Mouse (Mus musculus) midbrain, embryonic 12.5 days (tissue): ENCODE measurements around the gene Anapc11. TPM values are rescaled to one million over a fixed set of nuclear protein-coding genes. Genes with fewer than 3 reads are reported as not detected.

Source experiments
- ATAC-seq: fragments of 200-750 bp; cut with Nextera tagmentation; 2 replicates; pipeline ENCODE4 v1.8.0; 2017; ENCODE audit warnings: low read depth, moderate TSS enrichment, moderate library complexity; ENCODE audit not compliant: low FRiP score
- H3K27ac ChIP-seq: fragments of 300-500 bp; sonication (generic); replicated peaks from 2 replicates; pipeline ENCODE4 v1.5.1; 2016; ENCODE audit warnings: mild to moderate bottlenecking
- H3K27me3 ChIP-seq: fragments of 300-500 bp; sonication (generic); 2 replicates; pipeline ENCODE4 v1.6.1; 2016; ENCODE audit warnings: mild to moderate bottlenecking
- H3K36me3 ChIP-seq: fragments of 300-500 bp; sonication (generic); 2 replicates; pipeline ENCODE4 v1.6.1; 2016
- H3K4me1 ChIP-seq: fragments of 300-500 bp; sonication (generic); 2 replicates; pipeline ENCODE4 v1.6.1; 2016
- H3K4me2 ChIP-seq: fragments of 300-500 bp; sonication (generic); replicated peaks from 2 replicates; pipeline ENCODE4 v1.6.1; 2016; ENCODE audit warnings: mild to moderate bottlenecking, moderate library complexity
- H3K4me3 ChIP-seq: fragments of 300-500 bp; sonication (generic); 2 replicates; pipeline ENCODE4 v1.5.1; 2016; ENCODE audit warnings: mild to moderate bottlenecking
- H3K9ac ChIP-seq: fragments of 300-500 bp; sonication (generic); replicated peaks from 2 replicates; pipeline ENCODE4 v1.6.1; 2016; ENCODE audit warnings: mild to moderate bottlenecking, moderate library complexity
- H3K9me3 ChIP-seq: fragments of 300-500 bp; sonication (generic); 2 replicates; pipeline ENCODE4 v1.6.1; 2016; ENCODE audit warnings: mild to moderate bottlenecking
- WGBS: fragments of 180-500 bp; shearing (Covaris S2); methylation state at CpG from one replicate; pipeline ENCODE4 v1.1.7; 2016; 5-methylcytosine and 5-hydroxymethylcytosine counted together
- polyA plus RNA-seq: library from polyadenylated mRNA; unstranded; fragments of >200 nt; fragmentation: Nextera tagmentation; extraction: Ambion mirVana; gene quantifications from 2 replicates; pipeline ENCODE4 v1.2.1, GENCODE M21; 2016

The Anapc11 gene
- polyA plus RNA-seq, 1 experiment from 2014 or later, result 165 TPM

DNA sequence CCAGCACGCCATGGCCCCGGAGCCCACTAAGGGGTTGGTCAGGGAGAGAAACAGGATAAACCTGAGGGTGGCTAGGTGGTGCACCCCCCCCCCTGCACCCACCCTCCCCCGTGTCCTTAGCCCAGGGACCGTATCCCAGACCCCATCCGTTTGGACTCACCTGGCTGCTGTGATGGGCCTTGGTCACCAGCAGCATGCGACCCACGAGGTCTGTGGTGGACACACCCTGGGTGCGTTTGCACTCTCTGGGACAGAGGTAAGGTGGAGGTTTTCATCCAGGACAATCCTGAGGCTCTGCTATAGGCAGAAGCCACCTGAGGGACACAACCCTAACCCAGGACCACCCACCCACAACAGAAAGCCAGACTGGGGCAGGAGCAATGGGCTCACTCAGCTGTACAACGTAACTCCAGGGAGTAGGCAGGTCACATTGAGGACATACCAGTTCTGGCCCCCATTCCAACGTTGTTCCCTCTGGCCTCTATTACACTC, 15.3 kb downstream of the Anapc11 start:
- peaks cover 14% of the 10 kb centered on the region for H3K27me3 ChIP-seq
- H3K4me3 ChIP-seq, result no peak overlapping the region
- no peak overlapping the region for H3K4me2 ChIP-seq
- H3K27ac ChIP-seq, result no peak overlapping the region
- H3K9me3 ChIP-seq, result no peaks in the 10 kb centered on the region
- no peak for ATAC-seq
- H3K36me3 ChIP-seq, result peaks cover 65% of the 10 kb centered on the region
- peaks cover 30% of the 10 kb centered on the region for H3K4me1 ChIP-seq
- 88% methylated on average over 10 of the region's 10 CpGs for WGBS
- no peak overlapping the region for H3K9ac ChIP-seq

DNA sequence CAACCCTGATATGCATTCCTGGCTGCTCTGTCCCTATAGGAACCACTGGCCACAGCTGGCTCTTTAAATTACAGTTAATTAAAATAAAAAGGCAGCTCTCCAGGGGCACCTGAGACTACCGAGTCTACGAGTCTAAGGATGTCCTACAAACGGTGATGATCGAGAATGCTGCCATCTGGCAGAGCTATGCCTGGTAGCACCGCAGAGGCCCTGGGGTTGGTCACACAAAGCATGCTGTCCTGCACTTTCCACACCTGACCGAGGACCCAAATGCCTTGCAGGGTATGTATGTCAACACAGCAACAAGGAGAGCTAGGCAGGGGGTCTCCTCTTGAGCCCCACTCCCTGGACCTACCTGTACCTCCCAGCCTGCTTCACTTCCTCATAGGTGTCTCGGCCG, 15.8 kb downstream of the Anapc11 start:
- Histone ChIP-seq H3K4me2 (no peak overlapping the region), H3K9me3 (no peaks in the 10 kb centered on the region), H3K4me1 (peaks cover 26% of the 10 kb centered on the region), H3K27ac (no peak overlapping the region), H3K27me3 (peaks cover 9% of the 10 kb centered on the region), H3K9ac (no peak overlapping the region), H3K36me3 (peaks cover 70% of the 10 kb centered on the region), H3K4me3 (no peak overlapping the region)
- ATAC-seq, result no peak
- WGBS, result 87% methylated on average over 8 of the region's 8 CpGs

DNA sequence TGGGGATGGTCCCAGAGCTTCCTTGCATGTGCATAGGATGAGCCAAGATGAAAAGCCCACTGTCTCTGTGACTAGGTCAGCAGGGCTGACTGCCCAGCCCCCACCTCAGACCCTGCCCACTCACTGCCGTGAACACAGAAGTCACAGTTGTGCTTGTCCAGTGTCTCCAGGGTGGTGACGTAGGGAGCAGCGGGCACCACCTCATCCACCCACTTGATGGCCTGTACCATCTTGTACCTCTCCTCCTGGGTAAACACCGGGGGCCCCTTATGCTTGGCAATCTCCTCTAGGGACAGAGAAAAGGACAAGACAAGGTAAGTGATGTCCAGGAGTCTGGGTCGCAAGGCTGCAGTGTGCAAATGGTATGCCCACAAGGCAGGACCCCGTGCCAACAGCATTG, 16.9 kb downstream of the Anapc11 start:
- Histone ChIP-seq H3K9ac (no peak overlapping the region), H3K4me2 (no peak overlapping the region), H3K9me3 (no peaks in the 10 kb centered on the region), H3K27ac (no peak overlapping the region), H3K4me1 (peaks cover 20% of the 10 kb centered on the region), H3K27me3 (no peaks in the 10 kb centered on the region), H3K4me3 (no peak overlapping the region), H3K36me3 (peaks cover 69% of the 10 kb centered on the region)
- no peak for ATAC-seq
- 95% methylated on average over 6 of the region's 6 CpGs for WGBS

DNA sequence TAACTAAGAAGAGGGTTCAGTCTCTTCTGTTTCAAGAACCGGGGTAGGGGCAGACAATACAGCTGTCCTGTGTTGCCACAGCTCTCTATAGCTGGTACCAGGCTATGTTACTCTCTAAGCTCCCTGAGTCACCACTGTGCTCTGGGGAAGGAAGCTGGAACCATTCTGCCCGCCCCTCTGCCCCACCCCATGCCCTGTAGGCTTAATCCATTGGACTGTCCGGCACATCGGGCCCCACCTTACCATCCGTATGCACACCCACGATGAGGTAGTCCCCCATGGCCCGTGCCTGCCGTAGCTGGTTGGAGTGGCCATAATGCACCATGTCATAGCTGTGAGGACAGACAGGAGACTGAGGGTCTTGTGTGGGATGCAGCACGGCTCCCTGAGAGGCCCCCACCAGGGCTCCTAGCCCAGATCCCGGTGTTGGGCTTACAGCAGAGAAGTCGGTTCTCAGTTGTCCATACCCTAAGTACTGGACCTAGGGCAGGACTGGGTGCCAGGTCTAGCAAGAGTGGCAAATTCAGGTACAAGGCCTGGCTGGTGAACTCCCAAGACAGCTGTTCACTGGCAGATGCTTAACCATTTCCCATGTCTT, 17.5 kb downstream of the Anapc11 start:
- no peak overlapping the region; the same call in 1 of the 2 replicates for H3K27ac ChIP-seq
- H3K4me3 ChIP-seq, result no peak overlapping the region
- peaks cover 69% of the 10 kb centered on the region for H3K36me3 ChIP-seq
- H3K4me2 ChIP-seq, result no peak overlapping the region
- 95% methylated on average over 11 of the region's 11 CpGs for WGBS
- no peak for ATAC-seq
- H3K27me3 ChIP-seq, result no peaks in the 10 kb centered on the region
- no peak overlapping the region for H3K9ac ChIP-seq
- peaks cover 20% of the 10 kb centered on the region for H3K4me1 ChIP-seq
- no peaks in the 10 kb centered on the region for H3K9me3 ChIP-seq

DNA sequence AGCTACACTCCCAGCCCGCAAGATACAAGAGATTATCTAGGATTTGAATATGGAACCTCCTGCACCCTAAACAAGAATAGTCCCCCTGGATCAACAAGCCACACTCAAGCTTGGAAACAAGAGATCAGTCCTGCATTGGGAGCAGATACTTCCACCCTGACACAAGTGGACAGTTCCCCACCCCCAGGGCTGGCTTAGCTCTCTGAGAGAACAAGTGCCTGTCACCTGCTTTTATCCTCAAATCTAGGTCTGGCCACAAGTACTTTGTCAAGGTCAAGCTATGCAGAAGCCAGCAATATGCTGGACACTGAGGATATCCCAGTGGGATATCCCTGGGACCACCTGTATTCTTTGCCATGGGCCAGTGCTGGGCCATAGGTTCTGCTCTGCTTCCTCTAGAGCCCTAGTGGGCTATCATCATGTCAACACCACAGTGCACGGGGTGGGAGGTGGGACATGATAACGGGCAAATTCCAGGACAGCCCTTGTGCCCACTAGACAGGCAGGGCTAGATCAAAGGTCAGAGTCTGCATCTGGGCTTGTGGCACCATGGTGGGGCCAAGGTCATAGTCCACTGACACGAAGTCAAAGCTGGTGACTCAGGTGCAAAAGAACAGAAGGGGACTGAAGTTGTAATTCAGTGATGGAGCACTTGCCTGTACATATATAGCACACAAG, 18.5 kb downstream of the Anapc11 start:
- H3K27me3 ChIP-seq, result no peaks in the 10 kb centered on the region
- WGBS, result 50% methylated on average over 4 of the region's 4 CpGs
- peak overlapping the region; percentile 82 for H3K9ac ChIP-seq
- H3K9me3 ChIP-seq, result no peaks in the 10 kb centered on the region
- ATAC-seq, result no peak
- H3K27ac ChIP-seq, result peak overlapping the region; percentile 77; the same call in 1 of the 2 replicates
- peak overlapping the region; percentile 77 for H3K4me2 ChIP-seq
- peak overlapping the region; percentile 80 for H3K4me3 ChIP-seq
- peaks cover 68% of the 10 kb centered on the region for H3K36me3 ChIP-seq
- peaks cover 20% of the 10 kb centered on the region for H3K4me1 ChIP-seq

DNA sequence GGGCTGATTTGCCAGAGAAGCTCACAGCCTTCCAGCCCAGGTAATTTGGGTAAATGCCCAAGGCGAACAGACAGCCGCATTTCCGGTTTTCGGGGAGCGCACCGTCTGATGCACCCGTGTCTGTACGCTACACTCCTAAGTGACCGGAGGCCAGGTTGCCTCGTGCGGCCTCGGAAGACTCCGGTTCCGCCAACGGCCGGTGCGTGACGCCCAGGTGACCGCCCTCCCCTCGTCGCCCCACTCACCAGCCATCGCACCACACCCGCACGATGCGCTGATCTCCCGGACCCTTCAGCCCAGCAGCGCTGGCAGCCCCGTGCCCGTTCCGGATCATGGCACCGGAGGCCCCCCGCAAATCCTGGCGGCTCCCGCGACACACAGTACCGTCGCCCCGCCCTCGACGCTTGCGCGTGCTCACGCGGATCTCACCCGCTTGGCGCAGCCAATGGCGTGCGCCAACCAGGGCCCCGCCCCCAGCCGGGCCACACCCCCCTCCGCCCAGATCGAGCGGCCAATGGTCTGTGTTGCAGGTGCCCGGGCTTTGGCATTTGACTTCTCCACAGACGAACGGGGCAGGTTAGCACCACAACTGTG, 19.4 kb downstream of the Anapc11 start, which contains the start of gene Pcyt2:
Gene Pcyt2, minus strand, starts transcription at position 418 of the 594 bp plus-strand sequence.
- peaks cover 20% of the 10 kb centered on the region for H3K4me1 ChIP-seq
- peaks cover 66% of the 10 kb centered on the region for H3K36me3 ChIP-seq
- peak within 1 kb of the TSS; percentile 77 for H3K27ac ChIP-seq
- under 1% methylated on average over 56 of the region's 56 CpGs for WGBS
- H3K27me3 ChIP-seq, result no peaks in the 10 kb centered on the region
- peak within 1 kb of the TSS; percentile 77 for H3K4me2 ChIP-seq
- H3K9me3 ChIP-seq, result no peaks in the 10 kb centered on the region
- peak; percentile 95 for ATAC-seq
- peak within 1 kb of the TSS; percentile 82 for H3K9ac ChIP-seq
- H3K4me3 ChIP-seq, result peak within 1 kb of the TSS; percentile 80

DNA sequence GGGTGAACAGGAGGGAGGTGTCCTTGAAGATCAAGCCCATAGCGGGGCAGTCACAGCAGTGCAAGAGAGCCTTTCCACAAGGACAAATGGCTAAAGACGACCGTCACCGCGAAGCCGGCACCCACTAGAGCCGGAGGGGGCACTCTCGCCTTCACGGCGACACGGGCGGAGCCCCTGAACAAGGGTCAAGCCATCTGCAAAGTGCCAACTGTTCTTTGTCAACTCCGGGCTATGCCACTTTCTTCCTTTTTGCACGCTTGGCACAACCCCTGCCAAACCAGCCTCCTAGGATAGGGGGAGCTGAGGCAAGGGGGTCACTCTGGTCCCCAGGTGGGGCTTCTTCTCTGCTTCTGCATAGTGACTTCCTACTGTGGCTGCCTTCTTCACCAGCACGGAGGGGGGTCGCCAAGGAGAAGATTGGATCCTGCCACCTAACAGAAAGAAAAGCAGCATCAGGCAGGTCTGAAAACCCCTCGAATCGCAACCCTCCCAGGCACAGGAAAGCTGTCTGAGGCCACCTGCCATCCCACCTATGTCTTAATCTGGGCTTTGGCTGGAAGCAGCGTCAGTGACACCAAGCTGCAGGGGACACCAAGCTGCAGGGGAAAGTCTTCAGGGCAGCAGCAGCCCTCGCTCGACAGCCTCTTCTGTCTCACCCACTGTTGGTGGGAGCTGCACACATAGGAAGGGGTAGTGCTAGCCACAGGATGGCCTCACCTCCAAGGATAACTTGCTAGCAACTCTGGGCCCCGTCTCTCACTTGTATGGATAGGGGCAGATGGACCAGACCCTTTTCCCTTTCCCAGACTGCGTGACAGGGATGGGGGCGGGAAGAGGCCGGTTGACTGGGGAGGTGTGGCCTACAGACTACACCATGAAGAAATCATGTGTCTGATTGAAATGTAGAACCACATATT, 20.7 kb downstream of the Anapc11 start:
- H3K36me3 ChIP-seq, result peaks cover 53% of the 10 kb centered on the region
- WGBS, result 92% methylated on average over 25 of the region's 25 CpGs
- 0 out of 2 replicates have a peak overlapping the region, but pooled peaks have one; percentile 1 for H3K4me3 ChIP-seq
- H3K9ac ChIP-seq, result no peak overlapping the region
- no peaks in the 10 kb centered on the region for H3K27me3 ChIP-seq
- H3K27ac ChIP-seq, result peak overlapping the region; percentile 77
- H3K4me1 ChIP-seq, result peaks cover 26% of the 10 kb centered on the region
- H3K4me2 ChIP-seq, result no peak overlapping the region
- no peak for ATAC-seq
- H3K9me3 ChIP-seq, result no peaks in the 10 kb centered on the region

DNA sequence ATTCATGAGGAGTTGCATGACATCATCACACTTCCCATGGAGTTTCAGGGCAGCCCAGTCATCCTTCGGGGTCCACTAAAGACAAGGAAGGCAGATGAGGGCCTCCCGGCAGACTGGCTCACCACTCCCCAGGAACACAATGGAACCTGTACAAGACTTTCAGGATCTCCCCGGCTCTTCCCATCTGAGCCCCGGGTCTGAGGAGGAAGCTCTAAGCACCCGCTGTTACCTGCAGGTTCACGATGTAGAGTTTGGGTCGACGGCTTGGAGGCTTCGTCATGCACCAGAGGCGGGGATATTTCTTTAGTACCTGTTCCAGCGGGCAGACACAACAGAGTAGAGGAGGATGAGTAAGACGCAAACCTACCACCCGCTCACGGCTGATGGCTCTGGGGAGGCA, 22.0 kb downstream of the Anapc11 start:
- peaks cover 30% of the 10 kb centered on the region for H3K4me1 ChIP-seq
- no peak overlapping the region for H3K4me3 ChIP-seq
- WGBS, result 94% methylated on average over 14 of the region's 14 CpGs
- peaks cover 45% of the 10 kb centered on the region for H3K36me3 ChIP-seq
- H3K27me3 ChIP-seq, result no peaks in the 10 kb centered on the region
- no peak overlapping the region for H3K9ac ChIP-seq
- H3K9me3 ChIP-seq, result no peaks in the 10 kb centered on the region
- no peak overlapping the region for H3K4me2 ChIP-seq
- no peak for ATAC-seq
- H3K27ac ChIP-seq, result no peak overlapping the region

DNA sequence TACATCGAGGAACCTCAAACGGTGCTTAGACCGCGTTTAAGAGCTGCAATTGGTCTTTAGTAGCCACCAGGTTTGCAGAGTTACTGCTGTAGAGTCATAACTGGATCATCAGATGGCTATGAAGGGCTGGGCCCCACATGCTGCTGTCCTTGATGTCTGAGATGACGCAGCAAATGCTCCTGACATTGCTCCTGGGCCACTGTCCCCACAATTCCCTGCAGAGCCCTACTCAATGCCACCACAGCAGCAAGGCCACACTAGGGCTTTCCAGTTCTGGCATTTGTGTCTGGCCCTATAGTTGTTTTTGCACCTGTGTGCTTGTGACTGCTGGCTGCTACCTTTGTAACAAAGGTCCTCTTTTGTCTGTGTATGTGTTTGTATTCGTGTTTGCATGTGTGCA, 24.6 kb downstream of the Anapc11 start:
- WGBS, result 91% methylated on average over 6 of the region's 6 CpGs
- no peak overlapping the region for H3K4me3 ChIP-seq

DNA sequence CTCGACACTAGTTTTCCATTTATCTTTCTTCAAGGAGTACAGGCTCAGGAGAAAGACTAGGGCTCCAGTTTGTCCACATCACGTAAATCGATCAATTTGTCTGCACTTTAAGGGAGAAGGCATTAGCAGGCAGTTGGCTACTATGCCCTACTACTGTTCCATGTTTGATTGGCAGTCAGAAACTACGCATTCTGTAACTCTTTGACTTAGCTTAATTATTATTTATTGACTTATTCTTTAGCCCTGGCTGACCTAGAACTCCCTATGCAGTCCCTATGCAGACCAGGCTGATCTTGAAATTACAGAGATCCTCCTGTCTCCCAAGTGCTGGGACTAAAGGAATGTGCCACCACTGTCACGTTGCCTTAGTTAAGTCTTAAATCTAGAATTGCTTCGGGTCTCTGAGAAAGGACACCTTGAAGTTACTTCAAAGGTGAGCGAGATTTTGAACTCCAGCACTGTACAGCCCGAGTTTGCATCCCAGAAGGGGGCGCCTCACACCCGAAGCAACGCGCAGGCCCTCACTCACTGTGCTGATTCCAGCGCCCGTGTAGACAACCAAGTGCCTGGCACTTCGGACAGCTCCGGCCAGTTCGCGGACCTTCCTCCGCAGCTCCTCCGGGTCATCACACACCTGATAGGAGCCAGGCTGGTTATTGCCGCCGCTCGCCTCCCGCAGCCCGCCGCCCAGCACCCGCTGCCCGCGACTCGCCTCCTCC, 25.9 kb downstream of the Anapc11 start:
- Histone ChIP-seq H3K9me3 (no peaks in the 10 kb centered on the region), H3K27me3 (no peaks in the 10 kb centered on the region), H3K27ac (peak overlapping the region; percentile 78), H3K9ac (peak overlapping the region; percentile 84), H3K4me2 (peak overlapping the region; percentile 100), H3K4me1 (peaks cover 20% of the 10 kb centered on the region), H3K36me3 (peaks cover 44% of the 10 kb centered on the region), H3K4me3 (peak overlapping the region; percentile 99)
- ATAC-seq, result peak; percentile 42; the same call in 1 of the 2 replicates
- WGBS, result 13% methylated on average over 30 of the region's 30 CpGs

More for the DNA sequence above, 24.6 kb downstream of the Anapc11 start:
- no peak overlapping the region for H3K9ac ChIP-seq
- H3K27me3 ChIP-seq, result no peaks in the 10 kb centered on the region
- H3K27ac ChIP-seq, result no peak overlapping the region
- H3K9me3 ChIP-seq, result no peaks in the 10 kb centered on the region
- no peak overlapping the region for H3K4me2 ChIP-seq
- peaks cover 49% of the 10 kb centered on the region for H3K36me3 ChIP-seq
- peaks cover 20% of the 10 kb centered on the region for H3K4me1 ChIP-seq
- ATAC-seq, result no peak

DNA sequence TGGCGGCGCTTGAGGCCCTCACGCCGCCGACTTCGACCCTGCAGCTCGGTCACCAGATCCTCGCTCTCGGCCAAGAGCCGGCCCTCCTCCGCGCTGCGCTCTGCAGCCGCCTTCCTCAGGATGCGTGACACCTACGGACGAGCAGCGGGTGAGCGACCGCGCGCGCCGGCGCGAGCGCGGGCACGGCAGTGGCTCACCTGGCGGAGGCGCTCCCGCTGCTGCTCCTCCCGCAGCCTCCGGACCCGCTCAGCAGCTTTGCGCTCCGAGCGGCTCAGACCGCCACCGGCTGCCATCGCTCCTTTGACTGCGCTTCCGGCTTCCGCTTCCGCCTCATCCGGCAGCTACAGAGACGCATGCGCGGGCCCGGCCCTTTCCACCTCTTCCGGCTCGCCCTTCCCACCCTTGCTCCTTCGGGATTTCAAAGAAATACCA, 26.5 kb downstream of the Anapc11 start:
- ATAC-seq, result peak; percentile 81
- Histone ChIP-seq H3K9ac (peak overlapping the region; percentile 84), H3K4me1 (peaks cover 25% of the 10 kb centered on the region), H3K4me3 (peak overlapping the region; percentile 99), H3K36me3 (peaks cover 46% of the 10 kb centered on the region), H3K27me3 (no peaks in the 10 kb centered on the region), H3K27ac (peak overlapping the region; percentile 78), H3K9me3 (no peaks in the 10 kb centered on the region), H3K4me2 (peak overlapping the region; percentile 100)
- WGBS, result under 1% methylated on average over 52 of the region's 53 CpGs
